Comparison of ENCODE assay signal across 9 mouse cellular contexts in the genomic region with DNA sequence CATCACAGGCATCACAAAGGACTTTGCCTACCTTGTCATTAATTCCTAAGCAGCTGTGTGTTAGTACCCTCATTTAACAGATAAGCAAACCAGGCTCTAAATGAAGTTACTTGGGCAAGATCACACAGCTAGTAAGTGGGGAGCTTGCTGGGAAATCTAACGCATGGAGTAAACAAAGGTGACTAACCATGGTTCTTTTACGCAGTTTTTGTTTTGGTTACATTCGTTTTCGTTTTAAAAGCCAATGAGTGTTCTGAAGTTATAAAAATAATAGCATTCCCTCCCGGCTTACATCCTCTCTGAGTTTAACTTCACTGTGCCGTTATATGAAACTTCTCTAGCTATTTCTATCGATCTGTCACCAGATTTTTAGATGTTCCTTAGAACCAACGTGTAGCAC. TPM values are rescaled to one million over a fixed set of nuclear protein-coding genes. Genes with fewer than 3 reads are reported as not detected.
DNase-seq lines count a peak whose midpoint lies in the region; ATAC-seq and TF ChIP-seq lines count a peak whose summit lies in the region.
"Had no signal": no experiment of that assay in that cellular context is flagged by ENCODE, and none has a peak within 500 bp of the region (broad histone marks: within the 10 kb centered on the region; RNA-seq: fewer than 3 reads in every experiment).

No protein-coding gene starts in this region.

- TF ChIP-seq EP300 in heart, postnatal 0 days (IDR thresholded peaks at IDR 0.05; ENCODE audit: low read depth): no peak

- 0 out of 2 replicates have a peak overlapping the region, but pooled peaks have one; percentile 54 for H3K9ac ChIP-seq in heart, postnatal 0 days (replicated peaks; ENCODE audit: low read depth, low read length)
- H3K9ac ChIP-seq in embryonic facial prominence, embryonic 11.5 days (replicated peaks; ENCODE audit: low read length): no peak overlapping the region
- no peak overlapping the region for H3K9ac ChIP-seq in intestine, embryonic 15.5 days
- H3K9ac ChIP-seq in midbrain, postnatal 0 days (replicated peaks; ENCODE audit: low read length, poor library complexity, severe bottlenecking): no peak overlapping the region

- ATAC-seq in heart, postnatal 0 days (ENCODE audit: insufficient read depth, low read depth): no peak
- no peak for ATAC-seq in embryonic facial prominence, embryonic 11.5 days (replicated peaks; ENCODE audit: insufficient number of reproducible peaks, low FRiP score, low TSS enrichment, low read depth)
- no peak for ATAC-seq in intestine, embryonic 15.5 days
- ATAC-seq in midbrain, postnatal 0 days (ENCODE audit: low FRiP score): no peak

- no peak for DNase-seq in heart, postnatal 0 days (ENCODE audit: low spot score)
- DNase-seq in heart, postnatal 36 days: no peak
- DNase-seq in embryonic facial prominence, embryonic 11.5 days (ENCODE audit: low spot score): no peak
- no peak for DNase-seq in midbrain, postnatal 0 days (ENCODE audit: low spot score)
- DNase-seq in left cerebral cortex, adult 18-20 months (ENCODE audit: low spot score in 2 of 2): no peak
- DNase-seq in cerebellum, postnatal 10 days: no peak
- DNase-seq in cerebellum, adult 2 months: no peak
- DNase-seq: right cerebral cortex, postnatal 14 days had no signal

- no peaks in the 10 kb centered on the region for H3K9me3 ChIP-seq in heart, postnatal 0 days (replicated peaks; ENCODE audit: control insufficient read depth, low read length)
- no peaks in the 10 kb centered on the region for H3K9me3 ChIP-seq in embryonic facial prominence, embryonic 11.5 days (replicated peaks; ENCODE audit: control insufficient read depth, low read length)
- no peaks in the 10 kb centered on the region for H3K9me3 ChIP-seq in intestine, embryonic 15.5 days
- no peaks in the 10 kb centered on the region for H3K9me3 ChIP-seq in midbrain, postnatal 0 days (ENCODE audit: low read length)

- H3K4me1 ChIP-seq in heart, postnatal 0 days (ENCODE audit: control insufficient read depth, insufficient read depth): peaks cover 7% of the 10 kb centered on the region; the same call in 1 of the 2 replicates
- no peaks in the 10 kb centered on the region; the same call in 1 of the 2 replicates for H3K4me1 ChIP-seq in embryonic facial prominence, embryonic 11.5 days (ENCODE audit: control insufficient read depth, insufficient read depth, low read length)
- H3K4me1 ChIP-seq in intestine, embryonic 15.5 days (replicated peaks): peaks cover 14% of the 10 kb centered on the region
- H3K4me1 ChIP-seq in midbrain, postnatal 0 days (ENCODE audit: insufficient read depth, low read length): no peaks in the 10 kb centered on the region
- no peaks in the 10 kb centered on the region for H3K4me1 ChIP-seq in cerebellum, adult 2 months (ENCODE audit: control insufficient read depth, insufficient read depth, low read length)

- no peak for TF ChIP-seq POLR2A in cerebellum, adult 2 months (IDR thresholded peaks at IDR 0.05; ENCODE audit: borderline replicate concordance, insufficient read depth, low read length)

- intact Hi-C loops in heart, postnatal 36 days (cut with DNase I): no loop called here

- peak overlapping the region; percentile 50 for H3K4me3 ChIP-seq in heart, postnatal 0 days (ENCODE audit: low read depth, low read length)
- H3K4me3 ChIP-seq in embryonic facial prominence, embryonic 11.5 days (ENCODE audit: low read depth, low read length): peak overlapping the region; percentile 51
- peak overlapping the region; percentile 49 for H3K4me3 ChIP-seq in intestine, embryonic 15.5 days (replicated peaks)
- H3K4me3 ChIP-seq in midbrain, postnatal 0 days (ENCODE audit: low read depth, low read length): peak overlapping the region; percentile 53
- no peak overlapping the region for H3K4me3 ChIP-seq in cerebellum, adult 2 months (replicated peaks; ENCODE audit: insufficient read depth, low read depth, low read length)

- H3K27me3 ChIP-seq in heart, postnatal 0 days (ENCODE audit: control insufficient read depth, insufficient read depth, low read length): 0 out of 2 replicates have a peak, but pooled peaks cover 12% of the 10 kb centered on the region
- peaks cover 14% of the 10 kb centered on the region for H3K27me3 ChIP-seq in embryonic facial prominence, embryonic 11.5 days (ENCODE audit: control insufficient read depth, insufficient read depth, low read length)
- H3K27me3 ChIP-seq in intestine, embryonic 15.5 days (replicated peaks): peaks cover 12% of the 10 kb centered on the region
- H3K27me3 ChIP-seq in midbrain, postnatal 0 days (ENCODE audit: insufficient read depth, low read length): no peaks in the 10 kb centered on the region
- no peaks in the 10 kb centered on the region for H3K27me3 ChIP-seq in cerebellum, adult 2 months (ENCODE audit: control insufficient read depth, insufficient read depth, low read length)

- H3K36me3 ChIP-seq in heart, postnatal 0 days (replicated peaks; ENCODE audit: control insufficient read depth, insufficient read depth, low read length): no peaks in the 10 kb centered on the region
- H3K36me3 ChIP-seq in embryonic facial prominence, embryonic 11.5 days (replicated peaks; ENCODE audit: control insufficient read depth, insufficient read depth, low read depth, low read length): no peaks in the 10 kb centered on the region
- H3K36me3 ChIP-seq in intestine, embryonic 15.5 days: no peaks in the 10 kb centered on the region
- H3K36me3 ChIP-seq in midbrain, postnatal 0 days (ENCODE audit: insufficient read depth, low read length): no peaks in the 10 kb centered on the region

- WGBS in heart, postnatal 0 days: 17% methylated on average over 8 of the region's 8 CpGs
- 14% methylated on average over 8 of the region's 8 CpGs for WGBS in embryonic facial prominence, embryonic 11.5 days
- WGBS in intestine, embryonic 15.5 days: 8% methylated on average over 8 of the region's 8 CpGs
- 19% methylated on average over 8 of the region's 8 CpGs for WGBS in midbrain, postnatal 0 days
- 25% methylated on average over 8 of the region's 8 CpGs for WGBS in cerebellum, adult 2 months

- no peak overlapping the region for H3K27ac ChIP-seq in heart, postnatal 0 days (ENCODE audit: low read depth)
- H3K27ac ChIP-seq in embryonic facial prominence, embryonic 11.5 days (replicated peaks; ENCODE audit: low read depth, low read length): no peak overlapping the region
- H3K27ac ChIP-seq in intestine, embryonic 15.5 days: no peak overlapping the region
- no peak overlapping the region for H3K27ac ChIP-seq in midbrain, postnatal 0 days (ENCODE audit: low read depth, low read length)
- H3K27ac ChIP-seq in cerebellum, adult 2 months (ENCODE audit: insufficient read depth, low read length): no peak overlapping the region

- peak overlapping the region; percentile 80 for H3K4me2 ChIP-seq in heart, postnatal 0 days (ENCODE audit: low read depth, low read length)
- peak overlapping the region; percentile 83; the same call in 1 of the 2 replicates for H3K4me2 ChIP-seq in embryonic facial prominence, embryonic 11.5 days (ENCODE audit: low read depth, low read length)
- H3K4me2 ChIP-seq in intestine, embryonic 15.5 days (replicated peaks): peak overlapping the region; percentile 97
- peak overlapping the region; percentile 67 for H3K4me2 ChIP-seq in midbrain, postnatal 0 days (ENCODE audit: low read depth, low read length, poor library complexity, severe bottlenecking)

- TF ChIP-seq CTCF in heart, postnatal 0 days (IDR thresholded peaks at IDR 0.05; ENCODE audit: low read depth): no peak
- TF ChIP-seq CTCF in midbrain, postnatal 0 days (IDR thresholded peaks at IDR 0.05): no peak
- no peak for TF ChIP-seq CTCF in cerebellum, adult 2 months (IDR thresholded peaks at IDR 0.05; ENCODE audit: borderline replicate concordance, insufficient read depth, low read depth, low read length)

RNA-seq across cellular contexts. Expression of a gene that starts 10.9 kb away (rescaled TPM):
- total RNA-seq in heart, postnatal 0 days (2014; rRNA removed; ENCODE audit: low replicate concordance): 7.0 and 8.7 TPM in 2 replicates
- polyA plus RNA-seq in heart, postnatal 0 days (2015; fragmentation: Nextera tagmentation; extraction: Ambion mirVana): 21.7 and 22.4 TPM in 2 replicates
- 10 to 100 TPM; 20.3 to 24.6 TPM for total RNA-seq in heart, postnatal 36 days (2021)
- 92.7 and 108 TPM in 2 replicates for polyA plus RNA-seq in embryonic facial prominence, embryonic 11.5 days (2014; fragmentation: Nextera tagmentation; extraction: Ambion mirVana)
- polyA plus RNA-seq in intestine, embryonic 15.5 days (2015; fragmentation: Nextera tagmentation; extraction: Ambion mirVana): 47.0 and 50.0 TPM in 2 replicates
- 24.7 and 27.1 TPM in 2 replicates for total RNA-seq in midbrain, postnatal 0 days (2014; rRNA removed)
- 18.9 and 21.0 TPM in 2 replicates for polyA plus RNA-seq in midbrain, postnatal 0 days (2015; fragmentation: Nextera tagmentation; extraction: Ambion mirVana)
- total RNA-seq in left cerebral cortex, adult 18-20 months (2021): 10 to 100 TPM; 26.1 to 26.6 TPM
- polyA plus RNA-seq in cerebellum, adult 2 months (2012; rRNA removed): 26.1 and 28.3 TPM in 2 replicates

RNA-seq across cellular contexts. Expression of a gene that starts 19.8 kb away (rescaled TPM):
- 17.3 and 23.0 TPM in 2 replicates for total RNA-seq in heart, postnatal 0 days (2014; rRNA removed; ENCODE audit: low replicate concordance)
- 9.2 and 9.4 TPM in 2 replicates for polyA plus RNA-seq in heart, postnatal 0 days (2015; fragmentation: Nextera tagmentation; extraction: Ambion mirVana)
- 10 to 100 TPM; 23.8 to 27.8 TPM for total RNA-seq in heart, postnatal 36 days (2021)
- polyA plus RNA-seq in embryonic facial prominence, embryonic 11.5 days (2014; fragmentation: Nextera tagmentation; extraction: Ambion mirVana): 21.0 and 27.5 TPM in 2 replicates
- polyA plus RNA-seq in intestine, embryonic 15.5 days (2015; fragmentation: Nextera tagmentation; extraction: Ambion mirVana): 19.2 and 22.6 TPM in 2 replicates
- 18.7 and 22.3 TPM in 2 replicates for total RNA-seq in midbrain, postnatal 0 days (2014; rRNA removed)
- polyA plus RNA-seq in midbrain, postnatal 0 days (2015; fragmentation: Nextera tagmentation; extraction: Ambion mirVana): 6.4 and 9.2 TPM in 2 replicates
- total RNA-seq in left cerebral cortex, adult 18-20 months (2021): 10 to 100 TPM; 34.3 to 37.7 TPM
- polyA plus RNA-seq in cerebellum, adult 2 months (2012; rRNA removed): 23.4 and 25.7 TPM in 2 replicates
